Mouse (Mus musculus): ENCODE data around the gene Tcea3. TPM values are rescaled to one million over a fixed set of nuclear protein-coding genes. Genes with fewer than 3 reads are reported as not detected.

Gene Tcea3
- 1.3 and 4.7 TPM in 2 replicates for polyA plus RNA-seq (2021; fragmentation: Nextera tagmentation)
- long read RNA-seq, experiment 1, partial matches to known transcripts: 0 of 2 reads
- long read RNA-seq, experiment 1, other reads (novel, unspliced or antisense): 1 of 2 reads
- long read RNA-seq, experiment 2, partial matches to known transcripts: 0 of 1 reads
- long read RNA-seq, experiment 2, other reads (novel, unspliced or antisense): 0 of 1 reads

GRCm38 (mm10) chr4:136247729-136248463, at the start of gene Tcea3:
Gene Tcea3 (plus strand): TSS chr4:136247729.

DNA sequence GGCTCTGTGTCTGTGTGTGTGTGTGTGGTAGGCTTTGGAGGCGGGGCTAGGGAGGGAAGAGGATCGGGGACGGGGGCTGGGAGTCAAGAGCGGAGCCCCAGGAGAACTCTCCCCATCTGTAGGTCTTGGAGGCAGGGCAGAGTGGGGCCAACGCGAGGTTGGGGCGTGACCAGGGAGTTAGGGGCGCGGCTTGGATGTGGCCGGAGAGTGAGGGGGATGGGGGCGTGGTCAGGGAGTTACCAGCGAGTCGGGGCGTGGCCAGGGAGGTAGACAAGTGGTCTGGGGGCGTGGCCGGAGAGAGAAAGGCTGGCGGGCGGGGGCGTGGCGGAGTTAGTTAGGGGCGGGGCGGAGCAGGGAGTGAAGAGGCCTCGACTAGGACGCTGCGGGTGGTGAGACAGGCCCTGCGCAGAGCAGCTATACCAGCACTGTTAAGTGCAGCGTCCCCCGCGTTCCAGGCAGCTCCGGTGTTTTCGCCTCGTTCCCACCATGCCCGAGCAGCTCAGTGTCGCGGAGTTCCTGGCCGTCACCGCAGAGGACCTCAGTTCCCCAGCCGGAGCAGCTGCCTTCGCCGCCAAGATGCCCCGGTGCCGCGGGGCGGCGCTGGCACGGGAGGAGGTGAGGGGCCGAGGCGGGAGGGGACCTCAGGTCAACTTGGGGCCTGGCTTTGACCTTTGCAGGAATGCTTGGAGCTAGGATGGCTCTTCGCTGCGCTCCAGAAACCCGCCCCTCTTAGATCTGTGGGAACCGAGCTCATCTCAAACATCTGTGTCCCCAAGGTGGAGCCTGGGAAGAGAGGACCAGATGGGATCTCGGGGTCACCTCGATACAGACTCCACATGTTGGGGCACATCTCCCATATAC, 41.3 kb upstream of the Tcea3 start, which contains the start of gene Asap3:
Gene Asap3, plus strand, starts transcription at position 333 of the 861 bp plus-strand sequence.

DNA sequence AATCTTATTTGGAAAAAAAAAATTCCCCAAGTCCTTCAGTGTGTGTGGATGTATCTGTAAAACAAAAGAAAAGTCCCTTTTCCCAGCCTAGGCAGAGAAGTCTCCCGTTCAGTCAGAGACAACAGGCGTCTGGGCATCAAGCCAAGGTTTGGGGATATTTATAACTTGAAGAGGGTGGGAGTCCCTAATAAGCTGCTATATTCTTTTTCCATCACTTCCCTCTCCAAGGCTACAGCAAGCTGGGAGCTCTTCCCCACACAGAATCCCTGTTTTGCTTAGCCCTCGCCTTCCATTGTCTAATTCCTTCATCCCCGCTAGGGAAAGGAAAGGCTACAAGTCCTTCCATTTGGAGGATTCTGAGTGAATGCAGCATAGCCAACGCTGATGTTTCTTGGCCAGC, 36.9 kb downstream of the Tcea3 start, which contains the start of gene Zfp46:
Gene Zfp46, plus strand, starts transcription at position 229 of the 400 bp plus-strand sequence.

GRCm38 (mm10) chr4:136310229-136311041, 62.9 kb downstream of the Tcea3 start, which contains the start of gene Hnrnpr:
Gene Hnrnpr (plus strand): TSS chr4:136310942.

Other genes starting within 250 kb of the Tcea3 start
- gene Eloa, start 226.0 kb upstream of the Tcea3 start, polyA plus RNA-seq (2021; fragmentation: Nextera tagmentation): 8.5 and 9.6 TPM in 2 replicates
- 1,225 and 1,420 TPM in 2 replicates for gene Rpl11, start 194.3 kb upstream of the Tcea3 start, polyA plus RNA-seq (2021; fragmentation: Nextera tagmentation)
- gene Id3, start 104.2 kb upstream of the Tcea3 start, polyA plus RNA-seq (2021; fragmentation: Nextera tagmentation): 122 and 159 TPM in 2 replicates
- 0.23 and 0.25 TPM in 2 replicates for gene E2f2, start 75.3 kb upstream of the Tcea3 start, polyA plus RNA-seq (2021; fragmentation: Nextera tagmentation)
- 0.44 TPM in 2 replicates for gene Asap3, start 41.4 kb upstream of the Tcea3 start, polyA plus RNA-seq (2021; fragmentation: Nextera tagmentation)
- gene Zfp46, start 37.0 kb downstream of the Tcea3 start, polyA plus RNA-seq (2021; fragmentation: Nextera tagmentation): 8.8 and 9.9 TPM in 2 replicates
- gene Hnrnpr, start 63.2 kb downstream of the Tcea3 start, polyA plus RNA-seq (2021; fragmentation: Nextera tagmentation): 79.1 and 84.7 TPM in 2 replicates
- 0.16 and 0.62 TPM in 2 replicates for gene Htr1d, start 175.8 kb downstream of the Tcea3 start, polyA plus RNA-seq (2021; fragmentation: Nextera tagmentation)
- 0.19 and 0.25 TPM in 2 replicates for gene 6030445D17Rik, start 214.5 kb downstream of the Tcea3 start, polyA plus RNA-seq (2021; fragmentation: Nextera tagmentation)
- 75.5 and 81.9 TPM in 2 replicates for gene Luzp1, start 222.0 kb downstream of the Tcea3 start, polyA plus RNA-seq (2021; fragmentation: Nextera tagmentation)